Mouse (Mus musculus) adrenal gland, adult 2 months (tissue): ENCODE data around the gene Pik3ap1. TPM values are rescaled to one million over a fixed set of nuclear protein-coding genes. Genes with fewer than 3 reads are reported as not detected.
"Not testable (repeated sequence)": the region's sequence is repeated elsewhere in the genome, so short reads cannot be mapped to it uniquely, and the experiment has no call there.

Experiments
- DNase-seq: peaks from one replicate; pipeline ENCODE4 v3.0.0; 2021
- long read RNA-seq: library from polyadenylated mRNA; stranded (forward); transcript quantifications from one replicate; pipeline ENCODE4 v2.0.0, GENCODE M21; 2021
- polyA plus RNA-seq: library from polyadenylated mRNA; depleted of rRNA; stranded (reverse); fragments of >200 nt; gene quantifications from 2 replicates; pipeline ENCODE4 v1.2.3, GENCODE M21; 2012; rRNA removed
- total RNA-seq, 2 experiments: library from RNA; stranded (reverse); gene quantifications; 2 replicates each; pipeline ENCODE4 v1.2.3; 2021

The Pik3ap1 gene
- total RNA-seq = 10 to 100 TPM in 1 of 2 experiments, 1 to 10 TPM in 1; 6.5 to 37.2 TPM
- polyA plus RNA-seq = 3.6 and 4.5 TPM in 2 replicates
- long read RNA-seq, full-length matches to known transcripts = 24 of 34 reads
- long read RNA-seq, partial matches to known transcripts = 4 of 34 reads
- long read RNA-seq, other reads (novel, unspliced or antisense) = 6 of 34 reads

- peak; percentile 81 for DNase-seq
These were observed at the start of gene Pik3ap1 for GRCm38 (mm10) chr19:41384922-41385508. TSS of gene Pik3ap1 (minus strand) at chr19:41385102.

- DNase-seq = not testable (repeated sequence)
These were observed 46.7 kb upstream of the Pik3ap1 start for GRCm38 (mm10) chr19:41431512-41432164.

DNA sequence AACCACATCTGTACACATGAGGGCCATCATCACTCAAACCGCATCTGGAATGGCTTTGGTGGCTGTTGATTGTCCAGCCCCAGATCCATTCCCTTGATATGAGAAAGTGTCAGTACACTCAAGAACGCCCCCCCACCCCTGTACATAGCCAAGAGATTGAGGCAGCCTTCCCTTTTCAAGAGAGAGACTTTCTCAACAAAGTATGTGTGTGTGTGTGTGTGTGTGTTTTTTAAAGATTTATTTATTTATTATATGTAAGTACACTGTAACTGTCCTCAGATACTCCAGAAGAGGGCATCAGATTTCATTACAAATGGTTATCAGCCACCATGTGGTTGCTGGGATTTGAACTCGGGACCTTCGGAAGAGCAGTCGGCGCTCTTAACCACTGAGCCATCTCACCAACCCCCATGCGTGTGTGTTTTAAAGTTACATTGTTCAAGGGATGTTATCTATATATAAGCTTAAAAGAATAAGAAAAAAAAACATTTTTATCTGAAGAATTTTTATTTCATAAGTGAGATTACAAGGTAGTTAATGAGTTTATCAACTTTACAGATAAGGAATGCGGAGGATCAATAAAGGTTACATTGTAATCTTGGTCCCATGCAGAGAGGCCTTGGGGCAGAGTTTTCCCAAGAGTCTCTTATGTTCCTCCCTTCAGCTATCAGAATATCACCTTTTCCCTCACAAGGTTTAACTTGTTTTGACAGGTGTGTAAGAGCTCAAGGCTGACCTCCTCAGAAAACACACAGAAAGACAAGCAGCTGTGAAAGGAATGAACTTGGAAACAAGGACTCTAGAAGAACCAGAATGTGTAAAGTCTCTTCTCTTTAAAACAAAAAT is 41.2 kb upstream of the Pik3ap1 start:
- DNase-seq = not testable (repeated sequence)

GRCm38 (mm10) chr19:41421264-41421663 is 36.4 kb upstream of the Pik3ap1 start:
- DNase-seq = no peak

DNA sequence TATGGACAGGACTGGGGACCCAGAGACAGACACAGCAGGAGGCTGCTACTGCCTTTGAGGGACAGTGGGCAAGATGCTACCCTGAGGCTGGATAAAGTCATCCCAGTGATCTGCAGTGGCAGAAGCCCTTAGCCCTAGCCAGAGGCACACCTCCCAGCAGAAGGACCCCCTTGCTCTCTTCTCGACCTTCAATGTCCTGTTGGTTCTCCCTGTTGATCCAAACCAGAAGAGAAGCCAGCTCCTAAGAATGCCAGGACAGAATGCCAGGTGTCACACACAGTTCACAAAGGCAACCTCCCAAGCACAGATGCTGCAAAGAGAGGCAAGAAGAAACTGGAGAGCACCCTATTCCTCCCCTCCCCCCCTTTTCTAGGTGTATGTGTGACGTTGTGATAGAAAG is 33.9 kb upstream of the Pik3ap1 start:
- no peak for DNase-seq

DNA sequence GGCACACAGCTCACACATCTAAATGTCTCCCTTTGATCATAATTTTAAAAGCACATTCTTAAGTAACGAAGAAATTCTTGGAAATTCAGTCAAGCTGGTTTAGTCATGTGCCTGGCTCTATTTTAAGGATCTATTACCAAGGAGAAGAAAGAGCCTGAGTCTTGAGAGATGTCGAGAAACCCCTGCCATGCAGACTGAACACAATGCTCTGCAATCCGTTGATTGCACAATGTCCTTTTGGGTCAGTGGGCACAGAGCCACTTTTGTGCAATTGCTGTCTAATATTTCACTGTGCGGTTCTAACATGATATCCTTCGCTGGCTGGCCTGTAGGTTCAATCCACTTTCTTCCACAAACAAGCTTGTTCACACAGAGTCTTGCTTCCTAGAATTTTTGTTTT is 33.1 kb upstream of the Pik3ap1 start:
- DNase-seq = peak; percentile 77

GRCm38 (mm10) chr19:41416201-41416600 is 31.3 kb upstream of the Pik3ap1 start:
- no peak for DNase-seq

- no peak for DNase-seq
These were observed 17.7 kb upstream of the Pik3ap1 start for GRCm38 (mm10) chr19:41402603-41403002.

GRCm38 (mm10) chr19:41390856-41391255 is 6.0 kb upstream of the Pik3ap1 start:
- DNase-seq = peak; percentile 31

DNA sequence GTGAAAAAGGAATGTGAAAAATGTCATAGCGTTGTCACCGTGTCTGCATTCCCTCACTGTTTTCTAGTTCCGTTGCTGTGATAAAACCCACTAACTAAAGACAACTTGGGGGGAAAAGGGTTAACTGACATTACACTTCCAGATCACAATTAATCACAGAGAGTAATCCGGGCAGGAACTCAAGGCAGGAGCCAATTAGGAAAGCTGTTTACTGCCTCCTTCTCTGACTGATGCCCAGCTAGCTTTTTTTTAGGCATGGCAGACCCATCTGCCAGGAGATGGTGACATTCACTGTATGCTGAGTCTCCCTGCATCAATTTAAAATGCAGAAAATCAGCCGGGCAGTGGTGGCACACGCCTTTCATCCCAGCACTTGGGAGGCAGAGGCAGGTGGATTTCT is 4.4 kb upstream of the Pik3ap1 start:
- DNase-seq = no peak

DNA sequence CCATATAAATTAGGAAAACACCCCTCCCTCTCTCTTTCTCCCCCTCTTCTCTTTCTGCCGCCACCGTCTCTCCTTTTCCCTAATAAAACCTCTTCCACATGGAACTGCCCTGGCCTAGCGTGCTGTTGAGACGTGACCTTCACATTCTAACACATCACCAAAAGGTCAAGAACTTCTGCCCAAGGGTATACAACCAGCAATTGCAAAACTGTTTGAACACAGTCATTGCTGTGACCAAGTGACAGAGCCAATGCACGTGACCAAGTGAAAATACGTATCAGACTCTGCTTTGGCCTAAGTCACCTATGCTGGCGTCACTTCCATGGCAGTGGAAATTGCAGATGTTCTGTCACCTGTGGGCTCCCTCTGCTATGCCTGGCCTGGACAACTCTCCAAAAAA is 3.3 kb upstream of the Pik3ap1 start:
- DNase-seq = peak; percentile 69

GRCm38 (mm10) chr19:41387262-41387661 is 2.4 kb upstream of the Pik3ap1 start:
- no peak for DNase-seq

GRCm38 (mm10) chr19:41384406-41384851 is 473 bp downstream of the Pik3ap1 start:
- DNase-seq = peak; percentile 30

- no peak for DNase-seq
These were observed 2.4 kb downstream of the Pik3ap1 start for GRCm38 (mm10) chr19:41382391-41382978.

- peak; percentile 36 for DNase-seq
These were observed 3.2 kb downstream of the Pik3ap1 start for GRCm38 (mm10) chr19:41381581-41382239.

DNA sequence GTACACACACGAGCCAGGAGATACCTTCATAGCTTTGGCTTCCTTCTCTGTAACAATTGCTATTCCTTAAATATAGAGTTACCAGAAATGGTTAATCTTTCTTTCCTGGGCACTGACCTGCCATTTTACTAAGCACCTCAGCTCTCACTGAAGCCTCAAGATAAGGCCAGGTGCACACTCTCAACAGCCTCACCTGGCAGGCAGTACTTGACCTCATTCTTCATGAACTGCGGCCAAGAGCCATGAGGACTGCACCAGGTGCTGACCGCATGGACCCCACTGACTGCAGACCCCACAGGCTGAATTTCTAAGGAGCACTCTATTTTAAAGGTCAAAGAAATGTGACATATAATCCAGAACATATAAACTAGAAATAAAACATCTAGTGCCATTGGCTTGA is 5.7 kb downstream of the Pik3ap1 start:
- DNase-seq = no peak

GRCm38 (mm10) chr19:41375791-41376190 is 9.1 kb downstream of the Pik3ap1 start:
- no peak for DNase-seq

GRCm38 (mm10) chr19:41375096-41375495 is 9.8 kb downstream of the Pik3ap1 start:
- peak; percentile 40 for DNase-seq

DNA sequence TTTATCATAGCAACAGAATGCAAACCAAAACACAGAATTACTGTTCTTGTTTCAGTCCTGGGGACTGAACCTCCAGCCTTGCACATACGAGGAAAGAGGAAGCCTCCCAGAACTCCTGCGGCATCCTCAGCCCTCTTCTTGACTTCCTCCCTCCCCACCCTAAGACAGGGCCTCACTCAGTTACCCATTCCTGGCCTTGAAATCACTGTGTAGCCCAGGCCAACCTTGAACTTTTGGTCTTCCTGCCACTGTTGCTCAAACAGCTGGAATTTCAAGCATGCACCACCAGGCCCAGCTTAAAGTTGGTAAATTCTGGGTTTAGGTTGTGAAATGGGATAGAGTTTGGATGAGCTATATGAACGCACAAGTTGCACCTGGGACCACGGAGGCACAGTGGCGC is 10.2 kb downstream of the Pik3ap1 start:
- DNase-seq = peak; percentile 59

DNA sequence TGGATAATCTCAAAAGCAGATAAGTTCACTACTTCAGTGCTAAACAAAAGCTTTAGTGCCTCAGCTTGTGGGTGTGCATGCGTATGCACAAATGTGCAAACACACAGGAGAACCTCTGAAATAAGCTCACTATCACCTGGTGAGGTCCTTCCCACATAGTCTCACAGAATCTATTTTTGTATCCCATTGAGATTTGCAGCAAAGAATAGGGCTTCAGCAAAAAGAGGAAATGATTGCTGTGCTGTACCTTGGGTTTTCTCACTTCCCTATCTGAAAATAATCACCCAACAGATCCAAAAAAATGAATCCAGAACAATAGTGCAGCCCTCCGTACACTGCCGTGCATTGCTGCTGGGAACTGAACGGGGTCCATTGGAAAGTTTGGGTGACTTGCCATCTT is 12.6 kb downstream of the Pik3ap1 start:
- DNase-seq = no peak

DNA sequence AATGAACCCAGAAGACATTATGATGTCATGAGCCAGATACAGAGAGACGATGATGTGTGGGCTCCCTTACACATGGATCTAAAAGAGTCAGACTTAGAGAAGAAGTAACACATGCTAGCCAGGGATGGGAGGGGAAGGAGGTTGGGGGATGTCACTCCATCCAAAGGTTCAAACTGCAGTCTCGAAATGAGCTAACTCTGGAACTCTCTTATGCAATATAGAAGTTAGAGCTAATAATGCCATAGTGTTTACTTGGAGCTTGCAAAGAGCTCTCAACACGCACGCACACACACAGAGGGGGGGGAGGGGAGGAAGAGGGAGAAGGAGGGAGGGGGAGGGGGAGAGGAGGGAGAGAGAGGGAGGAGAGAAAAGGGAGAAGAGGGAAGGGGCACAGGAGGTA is 13.5 kb downstream of the Pik3ap1 start:
- no peak for DNase-seq
